Mouse (Mus musculus) granulocyte monocyte progenitor cell, adult 5-6 weeks (primary cell): Measurements from ENCODE around the gene Zfp202. TPM values are rescaled to one million over a fixed set of nuclear protein-coding genes. Genes with fewer than 3 reads are reported as not detected.
"Not testable (repeated sequence)": the region's sequence is repeated elsewhere in the genome, so short reads cannot be mapped to it uniquely, and the experiment has no call there.

ENCODE experiments used
- ATAC-seq: replicated peaks from 2 replicates; pipeline ENCODE4 v1.8.0; 2016; ENCODE audit warnings: mild to moderate bottlenecking, moderate TSS enrichment, inconsistent platforms; ENCODE audit not compliant: poor library complexity, severe bottlenecking
- total RNA-seq, 2 experiments: library from RNA; stranded (forward) in 1 of 2; stranded (reverse) in 1 of 2; fragments of 200-712, 200-1000 nt in 1 of 2; fragments of >200 nt in 1 of 2; fragmentation: Nextera tagmentation in 1 of 2; gene quantifications; 2 replicates each; pipeline ENCODE4 v1.2.3; 2014 to 2017

Zfp202 gene
- total RNA-seq (2014; fragmentation: Nextera tagmentation) (4.1 and 4.8 TPM in 2 replicates), total RNA-seq (2017) (4.4 and 4.5 TPM in 2 replicates)

GRCm38 (mm10) chr9:40192098-40193038, at the start of gene Zfp202:
Gene Zfp202 (plus strand): TSS chr9:40192316.
- ATAC-seq = peak; percentile 83

DNA sequence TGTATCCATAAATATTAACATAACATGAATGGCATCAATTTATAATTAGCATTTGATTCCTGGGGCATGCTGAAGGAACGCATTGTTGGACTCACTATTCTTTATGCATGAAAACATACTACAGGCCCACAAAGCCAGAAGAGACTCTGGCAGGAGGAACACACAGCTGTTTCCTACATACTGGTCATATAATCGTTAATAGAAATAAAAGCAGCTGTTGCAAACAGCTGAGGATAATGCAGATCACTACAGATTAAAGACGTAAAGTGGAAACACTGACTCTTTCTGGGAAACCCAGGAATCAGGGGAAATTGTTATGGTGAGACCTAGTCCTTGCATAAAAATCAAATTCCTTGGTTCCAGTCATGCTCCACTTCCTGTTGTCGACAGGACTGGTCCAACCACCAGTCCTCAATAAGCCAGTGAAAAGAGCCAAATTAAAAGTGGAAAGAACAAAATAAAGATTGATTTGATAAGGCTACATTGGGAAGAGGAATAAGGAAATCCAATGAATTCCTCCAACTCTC, 36.9 kb upstream of the Zfp202 start:
- ATAC-seq = no peak

DNA sequence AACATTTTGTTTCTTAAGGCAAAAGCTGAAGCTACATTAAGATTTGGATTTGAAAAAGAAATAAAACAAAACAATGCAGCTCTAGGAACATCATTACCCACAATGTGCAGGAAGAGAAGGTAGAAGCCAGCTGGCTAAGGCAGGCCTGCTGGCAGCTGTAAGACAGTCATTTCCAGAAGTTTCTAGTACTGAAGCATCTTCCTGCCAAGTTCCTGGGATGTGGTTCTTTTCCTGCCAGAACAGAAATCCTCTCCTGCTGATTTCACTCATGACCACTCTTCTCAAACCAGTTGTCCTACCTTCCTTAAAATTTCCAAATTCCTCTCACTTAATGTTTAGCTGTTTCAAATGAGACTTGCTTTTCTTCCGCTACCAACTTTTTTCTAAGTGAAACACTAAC, 25.7 kb upstream of the Zfp202 start:
- ATAC-seq = no peak

- ATAC-seq = no peak
Measured at GRCm38 (mm10) chr9:40177017-40177416, 15.1 kb upstream of the Zfp202 start.

DNA sequence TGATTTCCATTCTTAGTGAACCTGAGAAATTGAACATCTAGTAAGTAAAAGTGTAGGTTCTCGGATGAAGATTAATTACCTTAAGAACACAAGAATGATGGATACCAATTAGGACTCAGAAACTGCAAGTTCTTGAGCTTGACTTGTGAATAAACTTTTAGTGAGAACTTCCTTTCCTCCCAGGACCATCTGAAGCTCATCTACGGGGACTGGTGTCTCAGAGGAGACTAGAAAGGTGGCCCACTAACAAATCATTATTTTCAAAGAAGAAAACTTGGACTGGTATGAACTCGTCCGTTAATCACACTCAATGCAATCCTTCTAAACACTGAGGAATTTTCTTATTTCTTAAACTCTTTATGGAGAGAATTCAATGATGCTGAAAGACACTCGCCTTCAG, 11.5 kb upstream of the Zfp202 start, which contains the start of gene Olfr986:
Gene Olfr986, plus strand, starts transcription at position 301 of the 400 bp plus-strand sequence.
- ATAC-seq = no peak

DNA sequence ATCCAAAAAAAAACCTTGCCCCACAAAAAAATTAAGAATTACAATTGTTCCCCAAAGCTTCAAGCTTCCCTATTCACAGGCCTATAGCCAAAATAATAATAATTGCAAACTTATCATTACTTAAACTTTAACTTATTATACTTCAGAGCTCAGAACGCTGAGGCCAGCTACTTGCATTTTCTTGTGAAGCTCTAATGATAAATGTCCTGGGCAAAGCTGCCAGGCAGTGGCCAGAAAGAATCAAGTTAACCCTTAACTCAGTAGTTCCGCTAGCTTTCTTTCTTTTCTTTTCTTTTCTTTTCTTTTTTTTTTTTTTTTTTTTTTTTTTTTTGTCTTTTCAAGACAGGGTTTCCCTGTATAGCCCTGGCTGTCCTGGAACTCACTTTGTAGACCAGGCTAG, 7.0 kb upstream of the Zfp202 start:
- not testable (repeated sequence) for ATAC-seq

DNA sequence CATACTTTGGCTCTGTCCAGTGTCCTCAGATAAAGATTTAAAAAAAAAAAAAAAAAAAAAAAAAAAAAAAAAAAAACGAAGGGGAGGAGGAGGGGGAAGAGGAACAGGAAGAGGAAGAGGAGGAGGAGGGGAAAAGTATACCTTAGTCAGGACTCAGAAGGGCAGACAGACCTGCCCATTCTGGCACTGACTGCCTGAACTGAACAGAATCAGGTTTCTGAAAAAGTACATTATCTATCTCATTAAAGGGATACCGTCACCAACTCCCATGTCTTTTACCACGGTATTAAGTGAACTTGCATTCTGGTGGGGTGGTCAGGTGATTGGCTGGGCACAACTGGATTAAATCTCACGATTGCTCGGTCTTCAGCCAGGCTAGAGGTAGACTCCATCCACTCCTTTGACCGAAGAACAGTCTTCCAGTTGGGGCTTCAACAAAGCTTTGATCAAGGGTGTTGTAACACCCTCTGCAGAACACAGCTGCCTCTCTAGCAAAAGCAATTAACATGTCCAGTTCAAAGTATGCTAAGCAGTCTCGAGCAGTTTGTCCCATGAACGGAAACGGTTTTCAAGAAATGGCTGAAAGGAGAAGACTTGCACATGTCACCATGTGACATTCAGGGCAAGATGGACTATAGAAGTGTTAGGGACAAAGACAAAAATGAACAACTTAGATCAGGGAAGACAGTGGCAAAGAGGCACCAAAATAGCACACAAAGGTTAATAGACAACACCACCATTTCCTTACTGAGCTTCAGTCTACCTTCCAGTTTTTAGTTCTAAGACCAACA, 835 bp upstream of the Zfp202 start:
- ATAC-seq = no peak

DNA sequence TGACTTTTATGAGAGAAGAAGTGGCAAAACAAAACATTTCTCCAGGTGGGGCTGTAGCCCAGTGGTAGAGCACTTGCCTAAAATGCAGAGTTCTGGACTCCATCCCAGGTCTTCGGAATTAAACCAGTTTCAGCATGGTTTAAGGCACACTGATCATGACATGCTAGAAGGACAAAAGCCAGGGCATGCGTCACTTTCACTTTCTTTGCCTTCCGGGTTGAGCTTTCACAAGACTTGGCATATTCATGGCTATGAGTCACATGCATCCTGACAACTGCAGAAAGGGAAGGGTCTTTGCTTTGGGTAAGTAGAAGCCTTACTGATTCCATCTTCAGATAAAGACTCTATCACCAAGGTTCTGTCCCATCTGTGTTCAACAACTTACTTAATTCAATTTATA, 3.9 kb downstream of the Zfp202 start:
- ATAC-seq = peak; percentile 57

DNA sequence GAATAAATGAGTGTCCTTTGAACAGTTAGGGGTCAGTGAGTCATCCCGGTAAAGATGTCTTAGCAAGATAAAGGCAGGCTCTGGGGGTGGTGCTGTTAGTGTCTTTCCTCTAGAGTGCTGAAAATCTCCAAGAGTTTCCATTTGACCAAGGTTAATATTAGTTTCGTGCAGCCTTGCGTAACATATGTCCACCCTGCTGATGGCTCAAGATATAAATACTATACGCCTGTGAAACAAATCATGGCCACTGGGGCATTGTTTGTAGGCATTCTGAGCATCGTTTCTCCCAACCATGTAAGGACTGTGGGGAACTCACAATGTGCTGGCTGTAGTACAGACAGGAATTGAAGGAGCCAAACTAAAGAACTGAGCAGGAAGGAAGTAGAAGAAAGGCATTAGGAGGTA, 14.4 kb downstream of the Zfp202 start:
- peak; percentile 70 for ATAC-seq

GRCm38 (mm10) chr9:40210744-40211143, 18.6 kb downstream of the Zfp202 start:
- ATAC-seq = peak; percentile 52; the same call in 1 of the 2 replicates

DNA sequence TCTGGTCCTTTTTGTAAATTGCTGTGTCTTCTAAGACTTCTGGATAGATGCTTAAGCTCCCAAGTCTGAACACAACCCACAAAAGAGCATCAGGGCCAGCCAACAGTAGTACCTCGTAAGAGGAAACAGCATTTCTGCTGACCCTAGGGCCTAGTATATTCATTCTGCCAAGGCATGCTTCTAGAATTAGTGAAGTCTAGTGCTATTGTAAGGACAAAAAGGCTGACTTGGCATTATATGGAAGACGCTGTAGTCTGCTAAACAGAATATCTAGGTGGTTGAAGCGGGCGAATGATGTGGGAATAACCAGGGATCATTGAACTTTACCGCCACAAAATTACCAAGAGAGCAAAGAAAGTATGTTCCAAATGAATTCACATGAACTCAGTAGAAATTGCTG, 21.9 kb downstream of the Zfp202 start:
- ATAC-seq = no peak

DNA sequence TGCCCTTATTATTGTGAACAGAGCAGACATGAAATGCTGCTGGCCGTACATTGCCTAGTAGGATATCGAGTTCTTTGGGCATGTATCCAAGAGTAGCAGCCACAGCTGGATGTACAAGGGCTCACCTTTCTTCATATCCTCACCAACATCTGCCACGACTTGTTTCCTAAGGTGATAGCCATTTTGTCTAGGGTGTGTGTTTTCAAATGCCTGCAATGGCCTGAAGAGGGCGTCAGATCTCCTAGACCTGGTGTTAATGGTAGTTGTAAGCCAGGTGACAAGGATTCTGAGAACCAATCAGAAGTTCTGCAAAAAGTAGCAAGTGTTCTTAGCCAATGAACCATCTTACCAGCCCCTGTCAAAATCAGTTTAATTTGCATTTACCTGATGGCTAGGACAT, 24.5 kb downstream of the Zfp202 start:
- no peak for ATAC-seq

DNA sequence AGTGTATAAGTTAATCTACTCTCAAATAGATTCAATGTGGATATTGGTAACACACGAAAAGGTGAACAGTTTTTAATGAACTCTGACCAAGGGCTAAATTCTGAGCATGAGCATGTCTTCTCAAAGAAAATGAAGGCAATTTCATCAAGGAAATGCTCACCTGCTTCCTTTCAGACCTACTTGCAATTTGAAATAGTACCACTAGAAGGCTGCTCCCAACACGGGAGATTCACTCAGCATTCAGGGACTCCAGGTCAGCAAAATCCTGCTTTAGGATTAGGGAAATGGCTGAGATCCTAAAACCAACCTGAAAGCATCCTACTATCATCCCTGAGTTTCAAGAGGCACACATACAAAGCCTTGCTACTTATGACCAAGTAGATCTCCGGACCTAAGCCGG, 32.2 kb downstream of the Zfp202 start:
- ATAC-seq = no peak

DNA sequence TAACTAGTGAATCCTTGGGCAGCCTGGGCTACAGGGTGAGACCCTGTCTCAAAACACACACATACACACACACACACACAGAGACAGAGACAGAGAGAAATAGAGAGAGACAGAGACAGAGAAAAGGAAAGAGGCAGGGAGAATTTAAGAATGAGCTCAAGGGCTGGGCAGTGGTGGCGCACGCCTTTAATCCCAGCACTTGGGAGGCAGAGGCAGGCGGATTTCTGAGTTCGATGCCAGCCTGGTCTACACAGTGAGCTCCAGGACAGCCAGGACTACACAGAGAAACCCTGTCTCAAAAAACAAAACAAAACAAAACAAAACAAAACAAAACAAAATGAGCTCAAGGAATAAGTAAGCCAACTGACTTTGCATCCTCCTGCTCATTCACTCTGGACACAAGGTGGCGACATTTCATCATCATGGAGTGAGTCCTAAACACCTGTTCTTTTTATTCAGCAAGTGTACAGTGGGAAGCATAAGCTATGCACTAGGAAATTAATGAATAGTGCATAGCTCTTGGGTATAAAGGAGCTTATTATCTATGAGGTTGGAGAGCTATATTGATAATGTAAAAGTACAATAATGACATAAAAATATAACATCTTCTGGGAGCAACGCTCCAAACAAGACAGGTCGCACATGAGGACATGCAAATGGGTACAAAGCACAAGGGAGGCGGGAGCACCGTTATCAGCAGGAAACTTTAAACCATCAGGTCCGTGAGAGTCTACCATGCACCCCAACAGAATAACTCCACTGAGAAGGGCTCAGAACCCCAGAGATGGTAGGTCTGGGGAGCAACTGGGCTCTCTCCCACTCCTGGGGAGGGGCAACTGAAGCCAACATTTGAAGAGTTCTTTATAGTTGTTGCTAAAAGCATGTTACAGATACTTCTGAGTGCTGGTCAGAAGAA, 36.0 kb downstream of the Zfp202 start:
- ATAC-seq = peak; percentile 80

DNA sequence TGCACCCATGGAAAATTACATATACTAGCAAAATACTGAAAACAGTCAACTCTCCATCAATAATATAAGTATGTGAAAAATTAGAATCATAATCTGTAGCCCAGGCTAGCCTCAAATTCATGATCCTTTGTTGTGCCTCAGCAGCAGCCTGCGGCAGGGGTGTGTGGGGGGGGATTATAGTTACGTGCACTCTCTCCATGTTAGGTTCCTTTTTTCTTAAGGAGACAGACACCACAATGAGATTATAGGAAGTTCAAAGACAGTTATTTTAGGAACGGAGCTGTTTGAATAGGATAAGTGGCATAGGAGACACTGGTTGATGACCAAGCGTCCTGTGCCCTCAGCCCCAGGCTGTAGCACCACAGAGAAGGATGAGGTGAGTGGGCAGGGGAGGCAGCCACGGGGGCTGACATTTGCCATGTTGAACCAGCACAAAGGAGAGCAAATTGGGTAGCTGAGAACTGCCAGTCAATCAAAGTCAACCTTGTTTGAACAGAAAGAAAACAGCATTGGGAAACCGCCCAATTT, 36.8 kb downstream of the Zfp202 start:
- peak; percentile 80 for ATAC-seq

DNA sequence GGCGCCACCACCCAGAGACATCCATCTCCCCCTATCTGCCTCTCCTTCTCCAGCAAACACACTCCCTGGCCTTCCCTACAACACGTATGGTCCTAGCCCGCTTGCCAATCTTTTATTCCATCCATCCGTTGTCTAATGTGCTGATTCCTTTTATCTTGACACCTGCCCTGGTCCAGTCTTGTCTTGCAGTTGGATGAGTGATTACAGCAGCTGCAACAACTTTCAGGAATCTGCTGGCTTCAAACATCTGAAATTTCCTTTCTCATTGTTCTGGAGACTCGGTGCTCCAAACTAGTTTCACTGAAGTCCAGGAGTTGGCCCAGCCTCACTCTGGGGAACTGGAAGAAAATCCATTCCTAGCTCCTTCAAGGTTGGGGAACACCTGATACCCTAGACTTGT, 37.4 kb downstream of the Zfp202 start:
- no peak for ATAC-seq

- ATAC-seq = no peak
Measured at GRCm38 (mm10) chr9:40231019-40231418, 38.9 kb downstream of the Zfp202 start.

GRCm38 (mm10) chr9:40234233-40235072, 42.3 kb downstream of the Zfp202 start:
- ATAC-seq = no peak

- ATAC-seq = no peak
Measured at GRCm38 (mm10) chr9:40235220-40235619, 43.1 kb downstream of the Zfp202 start.
